Mouse (Mus musculus) megakaryocyte-erythroid progenitor cell, adult 5 weeks (primary cell): ENCODE measurements around the gene Rbm15b. TPM values are rescaled to one million over a fixed set of nuclear protein-coding genes. Genes with fewer than 3 reads are reported as not detected.

Experiments
- polyA plus RNA-seq: library from polyadenylated mRNA; stranded (reverse); fragments of >175 nt; gene quantifications from 2 replicates; pipeline ENCODE4 v1.2.3, GENCODE M21; 2012

Gene Rbm15b
- 33.0 and 40.3 TPM in 2 replicates for polyA plus RNA-seq

DNA sequence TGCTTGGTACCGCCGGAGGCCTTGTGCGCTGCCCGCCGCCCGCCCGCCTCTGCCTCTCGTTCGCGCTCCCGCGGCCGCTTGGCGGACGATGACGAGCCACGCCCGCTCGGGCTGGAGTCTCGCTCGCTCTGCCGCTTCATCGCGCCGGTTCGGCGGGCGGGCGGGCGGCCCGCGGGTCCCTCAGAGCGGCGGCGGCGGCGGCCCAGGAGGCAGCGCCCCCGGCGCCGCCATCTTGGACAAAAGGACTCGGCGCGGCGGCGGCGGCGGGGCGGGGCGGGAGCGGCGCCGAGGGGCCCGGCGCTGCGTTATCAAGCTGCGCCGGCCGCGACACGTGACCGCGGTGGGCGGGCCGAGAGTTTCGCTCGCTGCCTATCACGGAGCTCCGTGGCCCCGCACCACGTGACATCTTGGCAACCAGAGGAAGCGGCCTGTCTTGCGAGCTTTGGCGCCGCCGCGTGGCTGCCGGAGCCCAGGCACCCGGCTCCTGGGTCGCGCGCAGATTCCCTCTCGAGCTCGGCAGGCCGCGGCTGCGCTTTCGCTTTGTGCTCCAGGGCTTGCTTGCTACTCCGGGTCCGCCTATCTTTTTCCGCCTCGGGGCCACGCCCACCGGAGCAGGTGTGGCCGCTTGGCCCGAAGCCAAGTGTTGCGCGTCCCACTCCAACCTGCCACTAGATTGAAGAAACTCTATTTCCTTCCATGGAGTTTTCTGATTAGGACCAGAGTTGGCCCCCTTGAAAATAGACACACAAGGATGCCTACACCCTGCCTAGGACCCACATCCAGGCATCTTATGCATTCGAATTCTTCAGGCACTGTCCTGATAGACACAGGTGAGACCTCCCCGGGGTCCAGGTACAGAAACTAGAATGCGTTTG lies at the start of gene Rbm15b:
TSS of gene Rbm15b (minus strand) at position 601 of the 875 bp plus-strand sequence.

GRCm38 (mm10) chr9:106891829-106892551 lies 4.8 kb upstream of the Rbm15b start, which contains the start of gene Manf:
Manf (minus strand) TSS chr9:106891979.

Other genes starting within 250 kb of the Rbm15b start
- 0.05 TPM in 1 of 2 replicates, not detected in the other for gene Grm2, start 231.3 kb downstream of the Rbm15b start, polyA plus RNA-seq
- gene Tex264, start 201.5 kb downstream of the Rbm15b start, polyA plus RNA-seq = 64.6 and 74.3 TPM in 2 replicates
- 4.0 and 5.8 TPM in 2 replicates for gene Rad54l2, start 98.2 kb downstream of the Rbm15b start, polyA plus RNA-seq
- 4.8 and 5.6 TPM in 2 replicates for gene Dcaf1, start 65.6 kb downstream of the Rbm15b start, polyA plus RNA-seq
- 198 and 244 TPM in 2 replicates for gene Manf, start 4.6 kb upstream of the Rbm15b start, polyA plus RNA-seq